Mouse (Mus musculus): ENCODE results near the gene Shank2. TPM values are rescaled to one million over a fixed set of nuclear protein-coding genes. Genes with fewer than 3 reads are reported as not detected.

Gene Shank2
- polyA plus RNA-seq (2015; fragmentation: Nextera tagmentation; extraction: Ambion mirVana) = 2.6 and 2.7 TPM in 2 replicates

GRCm38 (mm10) chr7:144001628-144002027 lies at the start of gene Shank2:
TSS of gene Shank2 (plus strand) at chr7:144001928.
- Histone ChIP-seq H3K27me3 (no peaks in the 10 kb centered on the region), H3K9me3 (replicated peaks) (no peaks in the 10 kb centered on the region), H3K27ac (no peak within 1 kb of the TSS), H3K4me2 (no peak within 1 kb of the TSS), H3K36me3 (no peaks in the 10 kb centered on the region), H3K4me3 (replicated peaks) (no peak within 1 kb of the TSS), H3K9ac (no peak within 1 kb of the TSS), H3K4me1 (no peaks in the 10 kb centered on the region)
- 83% methylated on average over 3 of the region's 3 CpGs for WGBS
- no peak for ATAC-seq (replicated peaks; ENCODE audit: low FRiP score)

GRCm38 (mm10) chr7:143952130-143952529 lies 49.6 kb upstream of the Shank2 start:
- ATAC-seq (replicated peaks; ENCODE audit: low FRiP score) = no peak
- H3K27ac ChIP-seq = no peak overlapping the region
- H3K4me1 ChIP-seq = 0 out of 2 replicates have a peak, but pooled peaks cover 3% of the 10 kb centered on the region
- no peak overlapping the region for H3K9ac ChIP-seq
- H3K9me3 ChIP-seq (replicated peaks) = no peaks in the 10 kb centered on the region
- no peaks in the 10 kb centered on the region for H3K27me3 ChIP-seq
- 77% methylated on average over 3 of the region's 3 CpGs for WGBS
- no peak overlapping the region for H3K4me2 ChIP-seq
- no peaks in the 10 kb centered on the region for H3K36me3 ChIP-seq
- H3K4me3 ChIP-seq (replicated peaks) = no peak overlapping the region

- H3K27me3 ChIP-seq = no peaks in the 10 kb centered on the region
- peak; percentile 73 for ATAC-seq (replicated peaks; ENCODE audit: low FRiP score)
- 64% methylated on average over 6 of the region's 6 CpGs for WGBS
- H3K4me3 ChIP-seq (replicated peaks) = no peak overlapping the region
- no peak overlapping the region for H3K4me2 ChIP-seq
- peak overlapping the region; percentile 77 for H3K27ac ChIP-seq
- no peak overlapping the region for H3K9ac ChIP-seq
- H3K4me1 ChIP-seq = peaks cover 9% of the 10 kb centered on the region; the same call in 1 of the 2 replicates
- no peaks in the 10 kb centered on the region for H3K9me3 ChIP-seq (replicated peaks)
- H3K36me3 ChIP-seq = no peaks in the 10 kb centered on the region
Measured at GRCm38 (mm10) chr7:143956575-143957295, 45.0 kb upstream of the Shank2 start.

GRCm38 (mm10) chr7:143958030-143958565 lies 43.6 kb upstream of the Shank2 start:
- no peak overlapping the region for H3K9ac ChIP-seq
- no peaks in the 10 kb centered on the region for H3K27me3 ChIP-seq
- WGBS = 64% methylated on average over 11 of the region's 11 CpGs
- H3K27ac ChIP-seq = 0 out of 2 replicates have a peak overlapping the region, but pooled peaks have one; percentile 77
- no peak overlapping the region for H3K4me3 ChIP-seq (replicated peaks)
- H3K4me2 ChIP-seq = no peak overlapping the region
- no peaks in the 10 kb centered on the region for H3K36me3 ChIP-seq
- H3K9me3 ChIP-seq (replicated peaks) = no peaks in the 10 kb centered on the region
- H3K4me1 ChIP-seq = peaks cover 9% of the 10 kb centered on the region; the same call in 1 of the 2 replicates
- no peak for ATAC-seq (replicated peaks; ENCODE audit: low FRiP score)

DNA sequence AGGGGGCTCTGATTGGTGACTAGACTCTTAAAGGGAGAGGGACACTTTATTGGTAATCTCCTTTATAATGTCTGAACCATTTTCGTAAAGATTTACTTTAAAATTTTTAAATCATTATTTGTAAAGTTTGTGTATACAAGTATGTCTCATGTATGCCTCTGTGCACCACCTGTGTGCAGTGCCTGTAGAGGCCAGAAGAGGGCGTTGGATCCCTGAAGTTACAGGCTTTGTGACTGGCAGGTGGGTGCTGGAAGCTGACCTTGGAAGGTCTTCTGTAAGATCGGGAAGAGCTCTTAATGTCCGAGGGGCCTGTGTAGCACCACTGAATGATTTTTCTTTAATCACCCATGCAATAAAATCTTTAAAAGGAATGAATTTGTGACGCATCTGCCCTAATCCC lies 37.9 kb upstream of the Shank2 start:
- Histone ChIP-seq H3K27me3 (no peaks in the 10 kb centered on the region), H3K9ac (no peak overlapping the region), H3K4me1 (no peaks in the 10 kb centered on the region), H3K4me2 (no peak overlapping the region), H3K4me3 (replicated peaks) (no peak overlapping the region), H3K9me3 (replicated peaks) (no peaks in the 10 kb centered on the region), H3K27ac (no peak overlapping the region), H3K36me3 (no peaks in the 10 kb centered on the region)
- no peak for ATAC-seq (replicated peaks; ENCODE audit: low FRiP score)
- 81% methylated on average over 5 of the region's 5 CpGs for WGBS

GRCm38 (mm10) chr7:143966621-143967020 lies 35.1 kb upstream of the Shank2 start:
- Histone ChIP-seq H3K9ac (no peak overlapping the region), H3K4me1 (no peaks in the 10 kb centered on the region), H3K36me3 (no peaks in the 10 kb centered on the region), H3K4me2 (no peak overlapping the region), H3K9me3 (replicated peaks) (no peaks in the 10 kb centered on the region), H3K27ac (no peak overlapping the region), H3K4me3 (replicated peaks) (no peak overlapping the region), H3K27me3 (no peaks in the 10 kb centered on the region)
- ATAC-seq (replicated peaks; ENCODE audit: low FRiP score) = no peak
- 73% methylated on average over 7 of the region's 7 CpGs for WGBS

DNA sequence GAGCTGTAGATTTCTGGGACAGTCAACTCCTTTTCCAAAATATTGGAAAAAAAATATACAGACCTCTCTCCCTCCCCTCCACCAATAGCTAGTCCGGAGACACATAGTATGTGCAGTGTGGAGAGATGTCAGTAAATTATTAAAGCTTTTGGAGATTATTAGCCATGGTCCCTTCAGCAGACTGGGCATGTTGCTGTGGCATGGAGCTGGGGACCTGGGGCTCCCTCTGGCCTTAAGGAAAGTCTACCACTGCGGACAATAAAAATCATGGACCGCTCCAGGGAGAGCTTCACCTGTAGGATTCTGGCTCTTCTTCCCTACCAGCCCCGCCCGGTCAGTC lies 24.3 kb upstream of the Shank2 start:
- Histone ChIP-seq H3K4me3 (replicated peaks) (peak overlapping the region; percentile 56), H3K4me2 (peak overlapping the region; percentile 93), H3K9ac (peak overlapping the region; percentile 45), H3K4me1 (peaks cover 42% of the 10 kb centered on the region), H3K9me3 (replicated peaks) (no peaks in the 10 kb centered on the region), H3K36me3 (no peaks in the 10 kb centered on the region), H3K27me3 (peaks cover 71% of the 10 kb centered on the region), H3K27ac (peak overlapping the region; percentile 93)
- WGBS = 7% methylated on average over 5 of the region's 5 CpGs
- ATAC-seq (replicated peaks; ENCODE audit: low FRiP score) = peak; percentile 72

DNA sequence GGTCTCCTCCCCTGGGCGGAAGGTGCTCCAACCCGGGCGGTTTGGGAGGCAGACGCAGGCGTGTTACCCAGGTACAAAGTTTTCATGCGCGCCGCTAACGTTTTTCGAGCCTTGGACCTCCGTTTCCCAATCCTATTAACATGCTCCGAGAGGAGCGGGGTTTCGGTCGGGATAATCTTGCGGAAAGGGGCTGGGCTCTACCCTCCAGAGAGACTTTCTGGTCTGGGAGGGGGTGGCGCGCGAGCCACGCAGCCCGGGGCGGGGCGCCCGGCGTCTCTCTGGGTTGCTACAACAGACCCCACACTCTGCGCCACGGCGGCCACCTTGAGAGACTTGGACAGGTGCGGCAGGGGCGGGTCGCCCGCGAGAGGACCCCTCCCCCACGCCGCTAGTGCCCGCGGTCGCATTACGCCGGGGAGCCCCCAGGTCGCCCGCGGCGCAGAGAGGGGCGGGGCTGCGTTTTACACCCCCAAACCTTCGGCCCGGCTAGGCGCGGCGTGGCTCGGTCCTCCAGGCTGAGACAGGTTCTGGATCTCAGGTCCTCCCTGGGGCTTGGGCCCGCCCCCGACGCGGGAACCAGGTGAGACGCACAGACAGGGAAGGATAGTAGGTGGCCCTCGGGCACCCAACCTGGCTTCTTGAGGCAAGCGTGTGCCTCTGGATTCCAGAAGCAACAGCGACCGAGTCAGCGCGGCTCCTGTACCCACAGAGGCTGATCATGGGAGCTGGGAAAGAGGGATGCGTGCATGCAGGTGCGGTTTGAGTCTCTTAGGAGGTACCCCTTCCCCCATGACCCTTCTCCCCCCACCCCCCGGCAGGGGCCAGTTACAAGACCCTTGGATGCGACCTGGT lies 23.7 kb upstream of the Shank2 start:
- no peaks in the 10 kb centered on the region for H3K9me3 ChIP-seq (replicated peaks)
- WGBS = under 1% methylated on average over 67 of the region's 67 CpGs
- H3K36me3 ChIP-seq = no peaks in the 10 kb centered on the region
- H3K27ac ChIP-seq = peak overlapping the region; percentile 93
- H3K27me3 ChIP-seq = peaks cover 73% of the 10 kb centered on the region
- H3K4me1 ChIP-seq = peaks cover 42% of the 10 kb centered on the region
- ATAC-seq (replicated peaks; ENCODE audit: low FRiP score) = peak; percentile 78
- peak overlapping the region; percentile 93 for H3K4me2 ChIP-seq
- peak overlapping the region; percentile 56 for H3K4me3 ChIP-seq (replicated peaks)
- H3K9ac ChIP-seq = peak overlapping the region; percentile 45

DNA sequence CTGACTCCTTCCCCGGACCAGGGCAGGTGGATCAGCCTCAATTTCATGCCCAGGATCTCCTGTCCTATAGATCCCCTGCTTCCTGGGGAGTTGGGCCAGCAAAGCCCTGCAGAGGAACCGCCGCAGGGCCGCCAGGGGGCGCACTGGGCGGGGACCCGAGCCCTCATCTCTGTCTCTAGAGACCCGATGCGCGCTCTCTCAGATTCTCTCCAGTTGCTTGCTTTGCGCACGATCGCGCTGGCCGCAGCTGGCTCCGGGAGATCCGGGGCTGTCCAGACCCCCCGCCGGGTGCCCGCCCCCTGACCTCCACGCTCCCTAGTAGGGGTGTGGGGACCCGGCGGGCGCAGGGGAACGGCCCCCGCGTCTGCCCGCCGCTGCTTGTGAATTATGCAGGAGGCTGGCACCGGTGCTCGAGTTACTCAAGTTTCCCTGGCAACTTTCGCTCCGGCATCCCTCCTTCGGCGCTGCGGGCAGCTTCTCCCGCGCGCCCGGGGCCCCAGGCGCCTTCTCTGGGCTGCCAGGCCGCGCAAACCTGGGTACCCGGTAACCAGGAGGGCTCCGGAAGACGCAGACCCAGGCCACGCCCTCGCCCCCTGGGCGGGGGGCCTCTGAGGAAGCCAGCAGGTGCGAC lies 22.9 kb upstream of the Shank2 start:
- H3K27me3 ChIP-seq = peaks cover 73% of the 10 kb centered on the region
- peak; percentile 78 for ATAC-seq (replicated peaks; ENCODE audit: low FRiP score)
- H3K36me3 ChIP-seq = no peaks in the 10 kb centered on the region
- H3K4me2 ChIP-seq = peak overlapping the region; percentile 93
- H3K9me3 ChIP-seq (replicated peaks) = no peaks in the 10 kb centered on the region
- peak overlapping the region; percentile 56 for H3K4me3 ChIP-seq (replicated peaks)
- peak overlapping the region; percentile 93 for H3K27ac ChIP-seq
- peaks cover 42% of the 10 kb centered on the region for H3K4me1 ChIP-seq
- under 1% methylated on average over 50 of the region's 50 CpGs for WGBS
- peak overlapping the region; percentile 45 for H3K9ac ChIP-seq

GRCm38 (mm10) chr7:143979986-143980385 lies 21.7 kb upstream of the Shank2 start:
- WGBS = 58% methylated on average over 5 of the region's 5 CpGs
- Histone ChIP-seq H3K27ac (no peak overlapping the region), H3K27me3 (peaks cover 70% of the 10 kb centered on the region), H3K36me3 (no peaks in the 10 kb centered on the region), H3K4me1 (peaks cover 42% of the 10 kb centered on the region), H3K9ac (no peak overlapping the region), H3K4me2 (peak overlapping the region; percentile 93), H3K9me3 (replicated peaks) (no peaks in the 10 kb centered on the region), H3K4me3 (replicated peaks) (peak overlapping the region; percentile 56)
- no peak for ATAC-seq (replicated peaks; ENCODE audit: low FRiP score)

DNA sequence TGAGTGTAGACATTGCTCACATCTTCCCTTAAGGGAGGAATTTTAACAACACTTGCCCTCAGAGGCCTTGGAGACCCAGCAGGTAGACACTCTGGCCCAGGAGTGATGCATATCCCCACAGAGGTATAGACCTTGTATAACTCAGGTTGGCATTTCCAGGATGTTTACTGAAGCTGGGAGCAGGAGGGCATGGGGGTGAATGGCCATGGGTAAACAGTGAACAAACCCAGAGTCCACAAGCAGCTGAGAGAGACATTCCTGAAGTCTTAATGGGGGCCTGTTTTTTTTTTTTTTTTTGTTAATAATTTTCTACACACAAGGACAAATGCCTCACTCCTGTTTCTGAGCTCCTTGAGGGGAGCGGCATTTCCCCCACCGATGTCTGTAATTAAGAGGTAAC lies 15.4 kb upstream of the Shank2 start:
- no peak overlapping the region for H3K4me2 ChIP-seq
- H3K27me3 ChIP-seq = peaks cover 7% of the 10 kb centered on the region
- H3K27ac ChIP-seq = 0 out of 2 replicates have a peak overlapping the region, but pooled peaks have one; percentile 37
- no peak overlapping the region for H3K9ac ChIP-seq
- no peaks in the 10 kb centered on the region for H3K4me1 ChIP-seq
- no peaks in the 10 kb centered on the region for H3K9me3 ChIP-seq (replicated peaks)
- no peaks in the 10 kb centered on the region for H3K36me3 ChIP-seq
- ATAC-seq (replicated peaks; ENCODE audit: low FRiP score) = no peak; the same call in 1 of the 2 replicates
- WGBS = 71% methylated on average over 2 of the region's 2 CpGs
- no peak overlapping the region for H3K4me3 ChIP-seq (replicated peaks)

All from kidney, embryonic 15.5 days (tissue).